Mouse (Mus musculus): ENCODE measurements around the gene Slc6a3. TPM values are rescaled to one million over a fixed set of nuclear protein-coding genes. Genes with fewer than 3 reads are reported as not detected.

Slc6a3 gene
- polyA plus RNA-seq, 1 experiment from 2014 or later: 0.14 TPM

DNA sequence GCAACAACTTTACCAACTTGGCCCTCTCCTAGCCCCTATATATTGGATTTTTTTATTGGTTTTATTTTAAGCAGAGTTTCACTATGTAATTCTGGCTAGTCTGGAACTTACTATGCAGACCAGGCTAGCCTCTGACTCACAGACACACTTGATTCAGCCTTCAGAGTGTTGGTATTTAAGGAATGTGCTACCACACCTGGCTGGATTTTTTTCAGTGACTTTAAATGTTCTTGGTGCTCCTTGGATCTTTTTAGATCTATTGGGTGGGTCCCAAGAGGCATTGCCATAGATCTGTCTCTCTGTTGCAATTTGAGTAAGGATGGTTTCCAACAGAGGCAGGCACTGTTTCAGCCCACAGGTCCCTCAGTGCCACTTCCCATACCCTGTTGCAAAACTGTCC lies 38.5 kb downstream of the Slc6a3 start:
- Histone ChIP-seq H3K27ac (ENCODE audit: low read length) (no peak overlapping the region), H3K4me3 (ENCODE audit: low read length) (no peak overlapping the region), H3K36me3 (ENCODE audit: insufficient read depth, low read length) (no peaks in the 10 kb centered on the region), H3K4me1 (ENCODE audit: insufficient read depth, low read length) (no peaks in the 10 kb centered on the region), H3K9ac (replicated peaks; ENCODE audit: low read length) (no peak overlapping the region), H3K9me3 (ENCODE audit: low read length) (no peaks in the 10 kb centered on the region), H3K27me3 (ENCODE audit: insufficient read depth, low read length) (no peaks in the 10 kb centered on the region), H3K4me2 (replicated peaks; ENCODE audit: low read depth, low read length) (no peak overlapping the region)
- no peak for ATAC-seq (ENCODE audit: low FRiP score, low TSS enrichment)

DNA sequence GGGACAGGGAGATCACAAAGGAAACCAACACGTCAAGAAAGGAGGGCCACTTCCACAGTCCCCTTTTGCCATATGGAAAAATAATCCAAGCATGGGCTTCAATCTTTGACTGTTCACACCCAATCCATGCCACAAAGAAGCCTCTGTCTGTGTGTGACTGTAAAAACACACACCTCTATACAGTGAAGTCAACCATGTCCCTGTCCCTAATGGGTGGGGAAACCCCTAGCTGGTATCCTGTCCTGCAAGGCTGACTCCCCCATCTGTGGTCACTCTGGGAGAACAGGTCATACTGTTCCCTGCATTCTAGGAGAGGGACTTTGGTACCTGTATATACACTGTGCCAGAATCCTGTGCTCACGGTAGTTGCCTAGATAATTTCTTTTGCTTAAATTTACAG lies 40.7 kb downstream of the Slc6a3 start:
- Histone ChIP-seq H3K9ac (replicated peaks; ENCODE audit: low read length) (no peak overlapping the region), H3K27me3 (ENCODE audit: insufficient read depth, low read length) (no peaks in the 10 kb centered on the region), H3K4me3 (ENCODE audit: low read length) (no peak overlapping the region), H3K4me1 (ENCODE audit: insufficient read depth, low read length) (no peaks in the 10 kb centered on the region), H3K4me2 (replicated peaks; ENCODE audit: low read depth, low read length) (no peak overlapping the region), H3K9me3 (ENCODE audit: low read length) (no peaks in the 10 kb centered on the region), H3K27ac (ENCODE audit: low read length) (no peak overlapping the region), H3K36me3 (ENCODE audit: insufficient read depth, low read length) (no peaks in the 10 kb centered on the region)
- WGBS: 38% methylated on average over 2 of the region's 2 CpGs
- ATAC-seq (ENCODE audit: low FRiP score, low TSS enrichment): 0 out of 2 replicates have a peak, but pooled peaks have one; percentile 54

DNA sequence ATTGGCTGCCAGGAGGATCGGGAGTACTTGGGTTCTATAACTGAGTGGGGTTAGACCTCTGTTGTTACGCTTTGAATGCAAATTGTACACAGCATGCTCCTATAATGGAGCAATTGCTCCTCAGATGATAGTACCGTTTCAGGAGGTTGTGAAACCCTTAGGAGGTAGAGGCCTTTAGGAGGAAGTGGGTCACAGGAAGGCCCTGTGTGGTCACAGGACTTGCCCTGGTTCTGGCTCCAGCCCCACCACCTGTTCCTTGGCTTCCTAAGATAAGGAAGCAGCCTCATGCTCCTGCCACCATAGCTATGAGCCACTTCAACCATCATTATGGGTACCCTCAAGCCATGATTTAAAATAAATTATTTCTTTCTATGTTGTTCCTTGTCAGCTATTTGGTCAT lies 54.9 kb downstream of the Slc6a3 start:
- H3K9me3 ChIP-seq (ENCODE audit: low read length): no peaks in the 10 kb centered on the region
- H3K27ac ChIP-seq (ENCODE audit: low read length): no peak overlapping the region
- H3K4me3 ChIP-seq (ENCODE audit: low read length): no peak overlapping the region
- peaks cover 8% of the 10 kb centered on the region; the same call in 1 of the 2 replicates for H3K27me3 ChIP-seq (ENCODE audit: insufficient read depth, low read length)
- WGBS: 81% methylated on average over 3 of the region's 3 CpGs
- H3K4me1 ChIP-seq (ENCODE audit: insufficient read depth, low read length): no peaks in the 10 kb centered on the region
- no peak overlapping the region for H3K4me2 ChIP-seq (replicated peaks; ENCODE audit: low read depth, low read length)
- ATAC-seq (ENCODE audit: low FRiP score, low TSS enrichment): no peak
- H3K36me3 ChIP-seq (ENCODE audit: insufficient read depth, low read length): no peaks in the 10 kb centered on the region
- no peak overlapping the region for H3K9ac ChIP-seq (replicated peaks; ENCODE audit: low read length)

DNA sequence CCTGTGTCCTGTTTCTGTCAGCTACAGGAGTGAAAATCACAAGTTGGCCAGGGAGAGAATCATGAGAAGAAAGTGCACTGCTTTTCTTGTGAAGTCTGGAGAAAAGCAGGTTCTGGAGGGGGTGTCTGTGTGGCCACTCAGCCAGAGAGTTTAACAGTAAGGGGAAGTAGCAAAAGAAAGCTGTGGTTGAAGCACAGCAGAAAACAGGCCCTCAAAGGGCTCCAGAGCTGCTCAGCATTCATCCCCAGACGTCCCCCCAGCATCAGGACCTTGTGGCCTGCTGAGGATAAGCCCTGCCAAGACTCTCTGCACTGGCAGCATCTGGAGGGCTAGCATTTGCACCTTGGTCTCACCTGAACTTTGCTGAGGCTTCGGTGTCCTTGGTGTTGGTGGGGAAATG lies 56.0 kb downstream of the Slc6a3 start:
- no peak overlapping the region for H3K4me3 ChIP-seq (ENCODE audit: low read length)
- no peaks in the 10 kb centered on the region for H3K4me1 ChIP-seq (ENCODE audit: insufficient read depth, low read length)
- H3K4me2 ChIP-seq (replicated peaks; ENCODE audit: low read depth, low read length): no peak overlapping the region
- no peaks in the 10 kb centered on the region for H3K9me3 ChIP-seq (ENCODE audit: low read length)
- H3K9ac ChIP-seq (replicated peaks; ENCODE audit: low read length): no peak overlapping the region
- H3K27me3 ChIP-seq (ENCODE audit: insufficient read depth, low read length): peaks cover 8% of the 10 kb centered on the region; the same call in 1 of the 2 replicates
- H3K27ac ChIP-seq (ENCODE audit: low read length): no peak overlapping the region
- H3K36me3 ChIP-seq (ENCODE audit: insufficient read depth, low read length): no peaks in the 10 kb centered on the region
- 33% methylated on average over 2 of the region's 2 CpGs for WGBS
- ATAC-seq (ENCODE audit: low FRiP score, low TSS enrichment): no peak

DNA sequence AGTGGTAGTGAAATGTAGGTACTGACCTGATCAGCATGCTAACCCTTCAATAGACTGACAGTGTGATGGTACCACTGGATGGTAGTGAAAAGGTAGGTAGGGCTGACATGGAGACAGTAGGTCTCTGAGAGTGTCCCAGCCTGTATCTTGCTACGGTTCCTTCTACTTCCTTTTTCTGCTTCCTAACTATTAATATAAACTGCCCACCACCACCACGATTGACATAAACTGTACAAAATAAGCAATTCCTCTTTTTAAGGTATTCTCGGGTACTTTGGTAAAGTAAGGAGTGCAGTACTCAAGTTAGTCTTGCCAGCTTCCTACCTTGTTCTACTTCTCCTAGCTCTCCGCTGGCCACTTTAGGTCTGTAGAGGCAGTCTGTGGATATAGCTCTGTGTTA lies 59.7 kb downstream of the Slc6a3 start:
- 78% methylated on average over 4 of the region's 4 CpGs for WGBS
- no peak overlapping the region for H3K4me3 ChIP-seq (ENCODE audit: low read length)
- H3K9ac ChIP-seq (replicated peaks; ENCODE audit: low read length): no peak overlapping the region
- peaks cover 5% of the 10 kb centered on the region; the same call in 1 of the 2 replicates for H3K27me3 ChIP-seq (ENCODE audit: insufficient read depth, low read length)
- no peaks in the 10 kb centered on the region for H3K9me3 ChIP-seq (ENCODE audit: low read length)
- no peak overlapping the region for H3K27ac ChIP-seq (ENCODE audit: low read length)
- no peak overlapping the region for H3K4me2 ChIP-seq (replicated peaks; ENCODE audit: low read depth, low read length)
- ATAC-seq (ENCODE audit: low FRiP score, low TSS enrichment): no peak
- no peaks in the 10 kb centered on the region for H3K4me1 ChIP-seq (ENCODE audit: insufficient read depth, low read length)
- H3K36me3 ChIP-seq (ENCODE audit: insufficient read depth, low read length): no peaks in the 10 kb centered on the region

DNA sequence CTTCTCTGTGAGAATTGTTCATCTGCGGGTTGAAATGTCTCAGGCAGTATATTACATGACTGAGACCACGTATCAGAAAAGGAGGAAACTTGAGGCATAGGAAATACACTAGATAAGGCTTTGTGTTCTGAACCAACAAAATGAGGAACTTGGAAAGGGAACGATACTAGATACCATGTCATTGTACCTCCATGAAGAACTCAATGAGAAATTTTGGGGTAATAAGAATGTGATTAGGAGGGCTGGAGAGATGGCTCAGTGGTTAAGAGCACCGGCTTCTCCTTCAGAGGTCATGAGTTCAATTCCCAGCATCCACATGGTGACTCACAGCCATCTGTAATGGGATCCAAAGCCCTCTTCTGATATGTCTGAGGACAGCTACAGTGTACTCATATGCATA lies 63.7 kb downstream of the Slc6a3 start:
- no peak for ATAC-seq (ENCODE audit: low FRiP score, low TSS enrichment)
- no peak overlapping the region for H3K4me2 ChIP-seq (replicated peaks; ENCODE audit: low read depth, low read length)
- H3K9ac ChIP-seq (replicated peaks; ENCODE audit: low read length): no peak overlapping the region
- H3K27ac ChIP-seq (ENCODE audit: low read length): no peak overlapping the region
- no peaks in the 10 kb centered on the region for H3K36me3 ChIP-seq (ENCODE audit: insufficient read depth, low read length)
- H3K9me3 ChIP-seq (ENCODE audit: low read length): no peaks in the 10 kb centered on the region
- H3K4me3 ChIP-seq (ENCODE audit: low read length): no peak overlapping the region
- 80% methylated on average over 4 of the region's 4 CpGs for WGBS
- peaks cover 11% of the 10 kb centered on the region for H3K4me1 ChIP-seq (ENCODE audit: insufficient read depth, low read length)
- peaks cover 5% of the 10 kb centered on the region; the same call in 1 of the 2 replicates for H3K27me3 ChIP-seq (ENCODE audit: insufficient read depth, low read length)

DNA sequence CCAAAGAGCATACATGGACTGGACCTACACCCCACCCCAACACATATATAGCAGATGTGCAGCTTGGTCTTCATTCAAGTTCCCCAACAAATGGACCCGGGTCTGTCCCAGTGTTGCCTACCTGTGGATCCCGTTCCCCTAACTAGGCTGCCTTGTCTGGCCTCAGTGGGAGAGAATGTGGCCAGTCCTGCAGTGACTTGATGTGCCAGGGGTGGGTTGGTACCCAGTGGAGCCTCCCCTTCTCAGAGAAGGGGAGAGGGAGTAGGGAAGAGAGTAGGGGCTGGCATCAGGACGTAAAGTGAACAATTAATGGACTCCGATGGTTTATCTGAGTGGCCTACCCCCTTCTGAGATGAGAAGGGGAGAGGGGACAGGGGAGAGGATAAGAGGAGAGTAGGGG lies 66.5 kb downstream of the Slc6a3 start:
- peaks cover 11% of the 10 kb centered on the region for H3K4me1 ChIP-seq (ENCODE audit: insufficient read depth, low read length)
- peak overlapping the region; percentile 68 for H3K4me2 ChIP-seq (replicated peaks; ENCODE audit: low read depth, low read length)
- WGBS: 55% methylated on average over 4 of the region's 4 CpGs
- no peak overlapping the region for H3K27ac ChIP-seq (ENCODE audit: low read length)
- no peak; the same call in 1 of the 2 replicates for ATAC-seq (ENCODE audit: low FRiP score, low TSS enrichment)
- H3K36me3 ChIP-seq (ENCODE audit: insufficient read depth, low read length): peaks cover 19% of the 10 kb centered on the region
- H3K4me3 ChIP-seq (ENCODE audit: low read length): peak overlapping the region; percentile 84
- peak overlapping the region; percentile 96 for H3K9ac ChIP-seq (replicated peaks; ENCODE audit: low read length)
- no peaks in the 10 kb centered on the region for H3K9me3 ChIP-seq (ENCODE audit: low read length)
- H3K27me3 ChIP-seq (ENCODE audit: insufficient read depth, low read length): no peaks in the 10 kb centered on the region

DNA sequence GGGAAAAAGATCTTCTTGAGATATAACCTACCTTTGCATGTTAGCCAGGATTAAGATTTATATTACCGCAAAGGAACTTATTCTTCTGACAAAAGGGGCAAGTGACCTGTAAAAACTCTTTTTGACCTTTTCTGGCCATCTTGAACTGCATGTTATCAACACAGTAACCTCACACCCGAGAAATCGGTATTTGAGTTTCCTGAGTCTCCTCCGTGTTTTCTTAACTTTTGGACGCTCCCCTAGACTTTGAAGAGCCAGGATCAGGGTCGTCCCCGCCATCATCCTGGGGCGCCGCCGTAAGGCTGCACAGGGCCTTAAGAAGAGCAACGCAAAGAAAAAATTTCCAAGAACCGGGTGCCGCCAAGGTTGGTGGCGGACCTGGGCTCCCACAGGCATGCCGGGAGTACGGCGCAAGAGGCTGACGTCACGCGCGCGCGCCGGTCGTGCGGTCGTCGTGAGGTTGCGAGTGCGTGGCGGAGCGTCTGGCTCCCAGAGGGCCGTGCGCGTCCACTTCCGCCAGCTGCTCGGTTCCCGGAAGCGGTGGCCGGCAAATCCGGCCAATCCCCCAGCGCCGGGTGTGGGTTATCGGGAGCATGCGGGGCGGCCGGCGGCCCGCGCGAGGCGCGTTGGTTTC lies 67.1 kb downstream of the Slc6a3 start, which contains the start of gene Clptm1l:
TSS of gene Clptm1l (plus strand) at position 485 of the 634 bp plus-strand sequence.
- peak within 1 kb of the TSS; percentile 96 for H3K9ac ChIP-seq (replicated peaks; ENCODE audit: low read length)
- peaks cover 11% of the 10 kb centered on the region for H3K4me1 ChIP-seq (ENCODE audit: insufficient read depth, low read length)
- H3K4me2 ChIP-seq (replicated peaks; ENCODE audit: low read depth, low read length): peak within 1 kb of the TSS; percentile 68
- no peaks in the 10 kb centered on the region for H3K9me3 ChIP-seq (ENCODE audit: low read length)
- WGBS: under 1% methylated on average over 51 of the region's 53 CpGs
- ATAC-seq (ENCODE audit: low FRiP score, low TSS enrichment): peak; percentile 99
- H3K4me3 ChIP-seq (ENCODE audit: low read length): peak within 1 kb of the TSS; percentile 84
- peaks cover 25% of the 10 kb centered on the region for H3K36me3 ChIP-seq (ENCODE audit: insufficient read depth, low read length)
- no peaks in the 10 kb centered on the region for H3K27me3 ChIP-seq (ENCODE audit: insufficient read depth, low read length)
- peak within 1 kb of the TSS; percentile 77 for H3K27ac ChIP-seq (ENCODE audit: low read length)

DNA sequence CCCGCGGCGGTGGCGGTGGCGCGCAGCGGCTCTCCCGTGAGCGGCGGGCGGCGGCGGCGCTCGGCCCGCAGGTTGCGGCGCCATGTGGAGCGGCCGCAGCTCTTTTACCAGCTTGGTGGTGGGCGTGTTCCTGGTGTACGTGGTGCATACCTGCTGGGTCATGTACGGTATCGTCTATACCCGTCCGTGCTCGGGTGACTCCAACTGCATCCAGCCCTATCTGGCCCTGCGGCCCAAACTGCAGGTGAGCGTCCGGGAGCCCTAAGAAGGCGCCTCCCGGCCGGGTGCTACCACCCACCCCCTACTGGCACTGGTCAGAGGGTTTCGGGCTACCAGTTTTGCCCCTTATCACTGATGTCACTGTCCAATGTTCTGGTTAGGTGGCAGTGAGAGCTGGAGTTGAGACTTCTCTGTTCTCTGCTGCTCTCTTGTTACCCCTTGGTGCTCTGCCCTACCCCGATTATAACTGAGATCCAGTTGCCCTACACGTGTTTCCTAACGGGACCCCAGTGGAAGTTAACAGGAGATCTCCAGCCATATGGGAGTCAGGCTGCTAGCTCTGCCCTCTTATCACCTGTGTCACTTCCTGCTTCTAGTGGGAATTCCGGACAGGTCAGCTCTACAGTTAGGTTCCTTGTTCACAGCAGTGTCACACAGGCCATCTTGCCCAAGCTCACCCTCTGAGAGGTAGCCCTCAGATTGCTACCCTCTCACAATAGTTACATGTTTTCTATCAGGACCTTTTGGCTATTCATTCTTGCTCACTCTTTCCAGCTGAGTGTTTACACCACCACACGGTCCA lies 67.8 kb downstream of the Slc6a3 start:
- peak overlapping the region; percentile 32; the same call in 1 of the 2 replicates for H3K27ac ChIP-seq (ENCODE audit: low read length)
- peak; percentile 88 for ATAC-seq (ENCODE audit: low FRiP score, low TSS enrichment)
- no peaks in the 10 kb centered on the region for H3K9me3 ChIP-seq (ENCODE audit: low read length)
- peak overlapping the region; percentile 84 for H3K4me3 ChIP-seq (ENCODE audit: low read length)
- WGBS: 2% methylated on average over 38 of the region's 39 CpGs
- H3K27me3 ChIP-seq (ENCODE audit: insufficient read depth, low read length): no peaks in the 10 kb centered on the region
- peak overlapping the region; percentile 68 for H3K4me2 ChIP-seq (replicated peaks; ENCODE audit: low read depth, low read length)
- H3K9ac ChIP-seq (replicated peaks; ENCODE audit: low read length): peak overlapping the region; percentile 96
- H3K4me1 ChIP-seq (ENCODE audit: insufficient read depth, low read length): peaks cover 11% of the 10 kb centered on the region
- peaks cover 31% of the 10 kb centered on the region for H3K36me3 ChIP-seq (ENCODE audit: insufficient read depth, low read length)

DNA sequence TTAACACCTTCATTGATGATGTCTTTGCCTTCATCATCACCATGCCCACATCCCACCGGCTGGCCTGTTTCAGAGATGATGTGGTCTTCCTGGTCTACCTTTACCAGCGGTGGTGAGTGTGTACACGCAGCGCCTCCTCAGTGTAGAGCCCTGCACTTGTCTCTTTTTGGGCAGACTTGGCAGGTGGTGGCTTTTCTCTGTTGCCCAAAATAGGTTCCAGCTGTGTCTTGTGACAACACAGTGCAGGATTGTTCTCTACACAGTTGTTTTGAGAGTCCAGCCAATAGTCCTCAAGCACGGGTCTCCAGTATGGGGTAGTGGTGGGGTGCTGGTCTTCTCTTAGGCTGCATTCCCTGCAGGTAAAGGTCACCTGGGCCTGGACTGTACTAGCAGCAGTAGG lies 81.9 kb downstream of the Slc6a3 start:
- Histone ChIP-seq H3K9ac (replicated peaks; ENCODE audit: low read length) (no peak overlapping the region), H3K4me2 (replicated peaks; ENCODE audit: low read depth, low read length) (no peak overlapping the region), H3K36me3 (ENCODE audit: insufficient read depth, low read length) (peaks cover 66% of the 10 kb centered on the region), H3K27ac (ENCODE audit: low read length) (no peak overlapping the region), H3K4me1 (ENCODE audit: insufficient read depth, low read length) (no peaks in the 10 kb centered on the region), H3K4me3 (ENCODE audit: low read length) (no peak overlapping the region), H3K9me3 (ENCODE audit: low read length) (no peaks in the 10 kb centered on the region), H3K27me3 (ENCODE audit: insufficient read depth, low read length) (no peaks in the 10 kb centered on the region)
- 91% methylated on average over 5 of the region's 5 CpGs for WGBS
- ATAC-seq (ENCODE audit: low FRiP score, low TSS enrichment): no peak

All from kidney, embryonic 16.5 days (tissue).